Mouse (Mus musculus) cerebellum, adult 2 months (tissue): ENCODE results near the gene Myo16.

Experiments used
- CTCF ChIP-seq: fragments of 200-500 bp; IDR thresholded peaks from 2 replicates; pipeline ENCODE4 v1.5.1; 2011; ENCODE audit warnings: low read depth, mild to moderate bottlenecking, control low read depth, low read length, moderate library complexity, borderline replicate concordance; ENCODE audit not compliant: insufficient read depth
- POLR2A ChIP-seq: fragments of 200-500 bp; IDR thresholded peaks from 2 replicates; pipeline ENCODE4 v1.6.1; 2011; ENCODE audit warnings: low read length, control low read depth, borderline replicate concordance; ENCODE audit not compliant: insufficient read depth

DNA sequence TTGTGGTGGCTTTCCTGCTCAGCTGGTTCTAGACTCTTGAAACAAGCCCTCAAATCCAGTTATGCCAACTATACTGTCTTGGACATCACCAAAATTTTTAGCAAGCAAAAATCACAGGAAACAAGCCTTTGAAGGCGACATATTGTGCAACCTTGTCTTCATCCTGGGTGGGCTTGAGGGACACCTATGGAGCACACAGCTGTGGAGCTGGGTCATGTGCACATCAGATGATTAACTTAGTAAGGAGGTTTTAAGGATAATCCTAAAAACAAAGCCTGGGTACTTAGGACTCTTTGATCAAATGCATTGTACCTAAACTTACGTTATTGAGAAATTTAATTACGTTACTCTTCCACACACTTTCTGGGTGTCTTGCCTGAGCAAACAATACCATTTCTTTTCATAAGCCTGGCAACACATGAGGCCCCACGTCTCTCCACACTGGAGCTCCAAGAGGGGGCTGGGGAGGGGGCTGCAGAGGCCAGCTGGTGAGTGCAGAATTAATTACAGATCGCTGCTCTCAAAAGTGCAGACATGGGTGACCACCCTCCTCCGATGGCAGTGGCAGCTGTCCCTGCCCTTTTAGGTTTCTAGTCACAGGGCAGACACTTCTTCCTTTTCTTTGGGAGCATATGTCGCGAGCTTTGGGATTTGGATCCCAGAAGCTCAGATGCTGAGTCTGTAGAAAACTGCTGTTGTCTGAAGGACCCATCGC is 19.5 kb downstream of the Myo16 start:
- TF ChIP-seq CTCF (no peak), POLR2A (no peak)
